Mouse (Mus musculus) thymus, postnatal 10 days (tissue): Measurements from ENCODE around the gene Tm9sf3.
"Not testable (repeated sequence)": the region's sequence is repeated elsewhere in the genome, so short reads cannot be mapped to it uniquely, and the experiment has no call there.

Experiments
- DNase-seq, 2 experiments: peaks; one replicate each; pipeline ENCODE4 v3.0.0; 2021; ENCODE audit warnings: low spot score in 2 of 2

The Tm9sf3 gene

GRCm38 (mm10) chr19:41263630-41264295 is at the start of gene Tm9sf3:
Tm9sf3 (minus strand) TSS chr19:41263997.
- peak; percentile 75 to 84 for DNase-seq

GRCm38 (mm10) chr19:41312587-41312986 is 48.8 kb upstream of the Tm9sf3 start:
- DNase-seq = not testable (repeated sequence)

DNA sequence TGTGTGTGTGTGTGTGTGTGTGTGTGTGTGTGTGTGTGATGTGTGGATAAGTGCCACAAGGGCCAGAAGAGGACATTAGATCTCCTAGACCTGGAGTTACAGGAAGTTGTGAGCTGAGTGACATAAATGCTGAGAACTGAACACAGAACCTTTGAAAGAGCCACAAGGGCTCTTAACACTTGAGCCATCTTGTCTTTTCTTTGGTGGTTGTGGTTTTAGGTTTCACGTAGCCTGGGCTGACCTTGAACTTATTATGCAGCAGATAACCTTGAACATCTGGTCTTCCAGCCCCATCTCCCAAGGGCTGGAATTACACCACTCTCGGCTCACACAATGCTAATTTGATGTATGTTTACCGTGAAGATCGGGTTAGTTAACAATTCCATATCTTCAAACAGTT is 48.2 kb upstream of the Tm9sf3 start:
- no peak for DNase-seq

- no peak for DNase-seq
Measured at GRCm38 (mm10) chr19:41310971-41311703, 47.3 kb upstream of the Tm9sf3 start.

DNA sequence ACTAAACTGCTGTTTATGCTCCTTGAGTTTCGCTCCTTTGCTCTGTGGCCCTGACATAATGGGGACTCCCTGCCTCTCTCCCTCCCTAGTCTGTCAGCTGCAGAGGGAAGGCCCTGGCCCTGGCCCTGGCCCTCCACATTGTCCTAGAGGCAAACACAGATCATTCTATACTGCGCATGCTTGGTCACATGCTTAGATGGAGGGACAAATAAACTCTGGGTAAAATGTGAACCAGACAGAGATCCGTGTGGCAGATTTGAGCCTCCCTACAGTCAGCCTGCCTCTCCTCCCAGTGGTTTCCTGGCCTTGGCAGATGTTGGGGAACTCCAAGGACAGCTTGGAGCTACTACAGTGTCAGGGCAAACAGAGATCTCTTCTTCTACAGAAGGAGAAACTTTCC is 40.1 kb upstream of the Tm9sf3 start:
- DNase-seq = no peak

DNA sequence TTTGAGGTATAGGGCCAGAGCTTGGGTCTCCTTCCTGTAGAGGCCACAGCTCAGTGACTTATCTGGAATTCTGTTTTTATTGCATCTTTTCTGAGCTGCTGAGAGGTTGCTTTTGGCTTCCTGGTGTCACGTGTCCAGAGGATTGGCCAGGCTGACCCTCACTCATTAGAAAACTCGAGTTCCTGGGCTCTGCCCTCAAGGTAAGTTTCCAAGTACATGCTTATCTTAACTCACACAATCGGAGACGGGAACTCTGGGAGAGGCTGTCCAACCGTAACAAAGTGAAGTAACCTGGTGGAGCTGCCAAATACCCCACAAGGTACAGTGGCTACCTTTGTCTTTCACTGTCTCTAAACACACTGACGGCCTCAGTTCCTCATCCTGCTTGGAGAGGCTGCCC is 39.6 kb upstream of the Tm9sf3 start:
- no peak for DNase-seq

- no peak for DNase-seq
Measured at GRCm38 (mm10) chr19:41301856-41302255, 38.1 kb upstream of the Tm9sf3 start.

GRCm38 (mm10) chr19:41299446-41299845 is 35.6 kb upstream of the Tm9sf3 start:
- DNase-seq = no peak

DNA sequence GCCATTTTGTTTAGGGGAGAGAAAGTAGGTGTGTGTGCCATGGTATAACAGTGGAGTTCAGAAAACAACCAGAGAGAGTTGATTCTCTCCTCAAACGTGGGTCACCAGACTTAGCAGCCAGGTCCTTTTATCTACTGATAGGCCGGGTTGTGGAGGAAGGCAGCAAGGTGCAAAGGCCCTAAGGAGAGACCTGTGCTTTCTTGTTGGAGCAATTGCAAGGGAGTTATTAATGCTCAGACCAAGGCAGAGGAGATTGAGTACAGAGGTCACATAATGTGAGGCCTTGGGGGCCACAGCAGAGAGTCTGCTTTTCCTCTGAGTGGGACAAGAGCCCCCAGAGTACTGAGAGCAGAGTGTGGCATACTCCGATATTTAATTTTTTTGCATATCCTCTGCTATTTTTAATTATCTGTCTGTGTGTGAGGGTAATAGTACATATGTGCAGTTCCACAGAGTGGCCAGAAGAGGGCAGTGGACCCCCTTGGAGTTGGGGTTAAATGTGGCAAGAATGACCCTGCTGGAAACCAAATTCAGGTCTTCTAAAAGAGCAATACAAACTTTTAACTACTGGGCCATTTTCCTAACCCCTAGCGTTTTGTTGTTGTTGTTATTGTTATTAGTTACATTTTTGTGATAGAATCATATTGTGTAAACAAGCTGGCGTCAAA is 27.3 kb upstream of the Tm9sf3 start:
- peak in 1 of 2 experiments; percentile 27 for DNase-seq

DNA sequence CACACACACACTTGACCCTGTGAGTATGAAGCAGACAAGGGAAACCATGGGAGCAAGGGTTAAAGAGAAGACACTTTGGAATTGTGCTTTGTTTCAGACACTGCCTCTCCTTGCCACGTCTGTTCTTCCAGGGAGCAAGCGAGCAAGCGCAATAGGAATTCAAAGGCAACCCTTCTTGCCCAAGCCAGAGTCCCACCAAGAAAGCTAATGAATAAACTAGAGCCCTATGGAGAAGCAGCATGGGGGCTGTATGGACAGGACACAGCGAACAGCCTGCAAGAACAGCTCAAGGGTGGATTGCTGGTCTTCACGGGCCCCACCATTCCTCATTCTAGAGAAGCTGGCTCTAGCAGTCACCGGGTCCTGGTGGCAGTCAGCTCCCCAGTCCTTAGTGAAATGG is 24.8 kb upstream of the Tm9sf3 start:
- DNase-seq = no peak

- DNase-seq = no peak
Measured at GRCm38 (mm10) chr19:41287224-41287623, 23.4 kb upstream of the Tm9sf3 start.

- no peak for DNase-seq
Measured at GRCm38 (mm10) chr19:41284515-41284914, 20.7 kb upstream of the Tm9sf3 start.

GRCm38 (mm10) chr19:41282718-41283117 is 18.9 kb upstream of the Tm9sf3 start:
- no peak for DNase-seq

- DNase-seq = no peak
Measured at GRCm38 (mm10) chr19:41282216-41282615, 18.4 kb upstream of the Tm9sf3 start.

DNA sequence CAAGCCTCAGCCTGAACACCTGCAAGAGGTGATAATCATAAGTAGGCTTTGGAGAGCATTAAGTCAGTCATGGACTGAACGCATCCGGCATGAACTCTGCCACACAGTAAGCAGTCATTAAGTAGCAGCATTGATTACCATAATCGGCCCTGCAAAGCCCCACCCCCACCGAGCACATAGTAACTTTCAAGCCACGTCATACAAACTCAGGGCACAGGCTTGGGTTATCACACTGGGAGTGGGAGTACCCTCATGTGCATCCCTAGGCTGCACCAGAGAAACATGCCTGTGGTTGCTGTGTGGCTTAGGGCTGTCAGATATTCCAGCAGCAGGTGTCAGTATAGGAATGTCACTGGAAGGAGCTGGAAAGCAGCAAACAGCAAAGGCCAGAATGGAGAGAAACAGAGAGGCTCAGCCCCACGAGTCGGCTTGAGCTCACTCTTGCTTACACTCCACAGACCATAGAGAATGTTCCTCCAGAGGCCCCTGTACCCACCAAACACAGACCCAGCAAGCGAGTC is 16.0 kb upstream of the Tm9sf3 start:
- DNase-seq = no peak

- no peak for DNase-seq
Measured at GRCm38 (mm10) chr19:41278606-41279005, 14.8 kb upstream of the Tm9sf3 start.

DNA sequence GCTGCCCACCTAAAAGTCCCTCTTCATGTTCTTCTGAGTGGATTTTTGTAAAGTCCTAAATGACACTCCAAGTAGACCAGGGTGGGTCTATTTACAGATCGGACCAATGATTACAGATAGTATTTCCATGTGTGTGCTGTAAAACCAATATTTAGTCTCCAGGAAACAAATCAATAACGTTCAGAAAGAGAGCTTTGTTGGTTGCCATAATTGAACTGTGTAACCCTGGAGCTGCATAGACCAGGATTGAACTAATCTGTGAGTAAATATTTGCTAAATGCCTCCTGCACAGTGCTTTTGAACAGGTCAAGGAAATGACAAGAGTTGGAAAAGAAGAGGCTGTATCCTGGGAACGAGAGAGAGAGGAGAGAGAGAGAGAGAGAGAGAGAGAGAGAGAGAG is 11.8 kb upstream of the Tm9sf3 start:
- no peak for DNase-seq

DNA sequence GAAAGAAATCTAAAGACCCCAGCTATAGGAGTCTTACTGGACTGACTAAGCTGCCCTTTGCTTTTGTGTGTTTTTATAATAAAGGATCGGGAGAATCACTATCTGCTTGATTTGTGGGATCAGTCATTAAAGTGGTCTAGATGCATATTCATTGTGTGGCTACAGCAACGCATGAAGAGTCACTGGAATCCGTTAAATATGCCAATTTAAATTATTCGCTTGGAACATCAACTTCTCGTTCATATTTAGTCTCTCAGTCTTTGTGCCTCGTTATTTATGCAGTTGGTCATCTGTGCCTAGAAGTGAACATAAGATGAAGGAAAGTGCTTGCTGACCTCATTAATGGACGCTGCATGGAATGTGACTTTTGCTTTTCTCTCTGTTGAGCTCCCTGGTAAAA is 7.1 kb upstream of the Tm9sf3 start:
- no peak for DNase-seq

GRCm38 (mm10) chr19:41270151-41270727 is 6.4 kb upstream of the Tm9sf3 start:
- DNase-seq = no peak

GRCm38 (mm10) chr19:41266251-41266901 is 2.6 kb upstream of the Tm9sf3 start:
- no peak for DNase-seq

- DNase-seq = no peak
Measured at GRCm38 (mm10) chr19:41264331-41264799, 568 bp upstream of the Tm9sf3 start.
